Mouse (Mus musculus) liver, adult 2 months (tissue): ENCODE measurements around the gene Perm1.

Source experiments
- CTCF ChIP-seq: fragments of 200-500 bp; IDR thresholded peaks from 2 replicates; pipeline ENCODE4 v1.5.1; 2011; ENCODE audit warnings: low read depth, low read length, control low read depth
- POLR2A ChIP-seq: fragments of 200-500 bp; IDR thresholded peaks from 2 replicates; pipeline ENCODE4 v1.6.1; 2011; ENCODE audit warnings: low read length, control low read depth; ENCODE audit not compliant: insufficient read depth; ENCODE audit errors: extremely low read depth

DNA sequence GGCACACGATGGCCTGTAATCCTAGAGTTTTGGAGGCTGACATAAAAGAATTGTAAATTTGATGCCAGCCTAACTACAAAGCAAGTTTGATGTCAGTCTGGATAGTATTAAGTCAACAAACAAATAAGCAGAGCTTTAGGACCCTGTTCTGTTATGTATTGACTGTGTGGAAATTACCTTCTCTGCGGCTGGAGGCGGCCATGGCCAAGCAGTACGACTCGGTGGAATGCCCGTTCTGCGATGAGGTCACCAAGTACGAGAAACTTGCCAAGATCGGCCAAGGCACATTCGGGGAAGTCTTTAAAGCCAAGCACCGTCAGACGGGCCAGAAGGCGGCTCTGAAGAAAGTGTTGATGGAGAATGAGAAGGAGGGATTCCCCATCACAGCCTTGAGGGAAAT lies 2.5 kb upstream of the Perm1 start:
- TF ChIP-seq POLR2A (no peak), CTCF (no peak)
